Mouse (Mus musculus): Measurements from ENCODE around the gene Slc17a5.

The Slc17a5 gene

DNA sequence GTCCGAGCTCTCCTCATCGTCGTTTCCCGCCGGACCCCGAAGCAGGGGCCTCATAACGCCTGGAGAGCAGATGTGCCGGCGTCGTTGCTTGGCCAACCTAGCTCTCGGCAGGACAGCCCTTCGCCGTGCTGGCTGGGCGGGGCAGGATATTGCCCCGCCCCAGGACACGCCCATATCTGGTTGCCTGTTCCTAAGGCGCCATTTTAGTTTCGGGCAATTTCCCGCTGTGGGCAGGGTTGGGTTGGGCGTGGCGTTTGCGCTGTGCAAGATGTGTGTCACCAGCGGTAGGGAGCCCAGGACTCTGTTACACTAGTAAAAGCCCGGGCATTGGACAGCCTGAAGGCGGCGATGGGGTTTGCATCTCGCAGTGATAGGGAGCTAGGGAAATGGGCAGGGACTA is at the start of gene Slc17a5:
Gene Slc17a5, minus strand, starts transcription at position 128 of the 400 bp plus-strand sequence.
- DNase-seq (ENCODE audit: low read depth, low spot score): peak; percentile 98

DNA sequence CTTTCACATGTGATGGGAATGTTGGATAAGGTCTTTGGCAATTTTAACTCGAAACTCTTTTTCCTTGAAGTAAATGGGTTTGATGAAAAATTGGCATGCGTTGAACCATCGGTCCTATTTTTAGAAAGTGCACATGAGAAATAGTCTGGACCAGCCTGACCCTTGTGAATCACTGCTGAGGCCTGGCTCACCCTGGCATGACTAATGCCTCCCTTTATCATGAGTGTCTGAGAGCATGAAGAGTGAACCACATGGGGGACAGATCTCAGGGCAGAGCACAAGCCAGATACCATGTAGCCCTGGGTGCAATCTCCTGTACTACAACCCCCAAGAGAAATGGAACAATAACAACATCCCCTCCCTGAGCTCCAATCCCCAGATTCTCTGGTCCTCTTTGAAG is 46.1 kb upstream of the Slc17a5 start:
- no peak for DNase-seq (ENCODE audit: low read depth, low spot score)

DNA sequence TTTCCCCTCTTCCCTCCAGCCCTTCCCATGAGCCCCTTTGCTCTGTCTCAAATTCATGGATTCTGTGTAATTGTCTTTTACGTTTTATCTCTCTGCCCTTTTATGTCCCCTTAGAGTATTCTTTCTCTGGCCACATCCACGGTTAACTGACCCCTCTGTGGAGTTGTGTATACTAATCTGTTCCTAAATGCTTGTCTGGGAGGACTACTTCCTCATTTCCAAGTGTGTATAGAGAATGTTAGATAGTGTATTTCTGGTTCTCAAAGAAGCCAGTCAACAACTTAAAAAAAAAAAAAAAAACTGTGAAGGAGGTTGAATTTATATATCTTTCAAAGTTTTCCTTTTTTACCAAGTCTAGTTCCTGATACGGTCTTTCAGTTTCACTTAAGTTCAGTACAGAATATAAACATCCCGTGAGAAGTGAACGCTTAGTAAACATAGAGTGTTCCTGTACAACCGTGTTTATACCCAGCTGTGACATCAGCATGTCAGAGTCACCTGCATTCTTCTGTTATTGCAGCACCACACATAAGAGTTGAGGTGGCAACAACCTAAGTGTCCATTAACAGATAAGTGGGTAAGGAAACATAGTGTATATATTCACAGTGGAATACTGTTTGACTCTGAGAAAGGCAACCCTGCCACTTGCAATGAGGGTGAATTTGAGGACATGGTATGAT is 44.1 kb upstream of the Slc17a5 start:
- no peak for DNase-seq (ENCODE audit: low read depth, low spot score)

DNA sequence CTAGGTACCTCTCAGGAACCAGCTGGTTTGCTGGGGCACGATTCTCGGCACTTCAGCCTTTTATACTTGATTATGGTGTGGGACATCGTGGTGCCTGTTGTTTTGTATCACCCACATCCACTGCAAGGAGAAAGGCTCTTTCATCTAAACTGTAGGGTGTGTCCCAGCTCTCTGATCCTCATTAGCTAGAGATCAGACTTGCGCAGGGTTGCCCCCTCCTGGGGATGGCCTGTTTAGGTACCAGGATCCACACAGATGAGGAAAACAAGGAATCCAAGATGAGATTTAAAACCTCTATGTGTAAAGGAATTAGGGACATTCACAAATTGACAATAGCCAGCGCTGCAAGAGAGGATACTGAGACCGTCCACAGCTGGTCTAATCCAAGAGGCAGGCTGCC is 42.1 kb upstream of the Slc17a5 start:
- no peak for DNase-seq (ENCODE audit: low read depth, low spot score)

DNA sequence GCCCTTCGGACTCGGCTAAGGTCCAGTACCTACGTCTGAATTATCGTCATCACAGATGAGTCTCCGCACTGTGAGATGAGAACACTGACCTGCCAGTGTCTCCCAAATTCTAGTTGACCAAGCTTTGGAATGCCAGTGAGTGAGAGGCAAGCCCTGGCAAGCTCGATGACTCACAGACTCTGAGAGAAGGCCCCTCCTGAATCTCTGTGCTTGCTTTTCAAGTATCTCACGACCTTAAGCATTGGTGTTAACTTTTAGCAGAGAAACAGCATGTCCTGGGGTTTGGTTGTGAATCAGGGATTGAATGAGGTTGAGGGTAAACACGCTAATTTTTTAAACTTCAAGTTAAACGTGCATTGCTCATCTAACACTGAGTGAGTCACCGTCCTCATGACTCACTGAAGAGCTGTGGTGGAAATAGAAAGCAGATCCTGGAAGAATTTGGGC is 35.5 kb upstream of the Slc17a5 start:
- no peak for DNase-seq (ENCODE audit: low read depth, low spot score)

DNA sequence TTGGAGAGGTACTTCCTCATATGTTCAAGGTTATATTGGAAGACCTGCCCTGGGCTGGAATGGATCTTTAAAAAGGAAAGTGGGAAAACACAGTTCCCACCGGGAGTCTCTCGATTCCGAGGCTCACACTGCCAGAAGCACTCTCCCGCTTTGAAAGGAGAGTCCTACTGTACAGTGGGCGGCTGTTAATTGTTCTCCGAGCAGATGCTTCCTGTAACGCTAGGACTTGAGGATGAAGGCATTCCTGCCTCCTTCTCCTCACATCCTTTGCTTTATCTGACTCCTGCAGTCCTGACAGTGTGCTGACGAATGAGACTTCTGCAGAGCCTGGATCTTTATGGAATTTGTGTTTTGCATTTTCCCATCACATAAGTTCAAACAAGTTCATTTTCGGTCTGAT is 31.4 kb upstream of the Slc17a5 start:
- DNase-seq (ENCODE audit: low read depth, low spot score): no peak

DNA sequence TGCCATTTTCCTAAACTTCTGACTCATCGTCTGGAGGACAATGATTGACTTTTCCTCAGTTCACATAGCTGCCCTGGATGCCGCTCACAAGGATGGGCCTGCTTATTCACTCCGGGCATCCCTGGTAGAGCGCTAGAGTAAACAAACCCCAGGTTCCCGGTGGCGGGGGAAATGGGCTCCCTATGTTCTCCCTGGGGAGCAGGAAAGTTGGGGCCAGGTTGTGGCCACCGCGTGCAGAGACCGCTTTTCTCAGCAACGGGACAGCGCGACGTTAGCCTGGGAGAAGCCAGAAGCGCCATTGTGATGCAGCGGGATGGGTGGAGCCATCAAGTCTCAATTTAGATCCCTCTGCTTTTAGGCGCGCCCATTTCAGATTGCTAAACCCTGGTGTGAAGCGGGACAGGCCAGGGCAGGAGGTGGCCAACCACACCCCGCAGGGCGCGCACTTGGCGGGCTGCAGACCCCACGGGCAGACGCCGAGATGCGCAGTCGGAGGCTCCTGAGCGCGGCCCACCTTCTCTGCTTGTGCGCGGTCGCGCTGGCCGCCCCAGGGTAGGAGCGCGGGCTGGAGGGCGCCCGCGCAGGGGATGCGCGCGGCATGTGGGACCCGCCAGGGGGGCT is 27.7 kb upstream of the Slc17a5 start, which contains the start of gene Cd109:
Gene Cd109, plus strand, starts transcription at position 146 of the 621 bp plus-strand sequence.
- peak; percentile 58 for DNase-seq (ENCODE audit: low read depth, low spot score)

DNA sequence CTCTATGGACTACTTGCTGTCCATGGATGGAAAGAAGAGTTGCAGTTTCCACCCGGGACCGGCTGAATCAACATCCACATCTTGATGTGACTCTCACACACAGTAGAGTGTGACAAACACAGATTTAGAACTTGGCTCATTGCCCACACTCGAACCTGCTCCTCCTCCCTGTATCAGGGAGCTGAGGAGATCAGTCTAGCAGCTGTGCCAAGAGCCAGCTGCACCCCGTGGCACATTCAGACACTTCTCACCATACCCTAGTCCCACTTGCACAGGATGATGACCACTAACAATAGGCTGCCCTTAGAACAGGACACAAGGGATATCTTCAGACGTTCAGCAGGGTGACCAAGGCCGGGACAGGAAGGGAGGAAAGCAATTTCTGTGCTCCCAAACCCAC is 26.4 kb upstream of the Slc17a5 start:
- DNase-seq (ENCODE audit: low read depth, low spot score): no peak

DNA sequence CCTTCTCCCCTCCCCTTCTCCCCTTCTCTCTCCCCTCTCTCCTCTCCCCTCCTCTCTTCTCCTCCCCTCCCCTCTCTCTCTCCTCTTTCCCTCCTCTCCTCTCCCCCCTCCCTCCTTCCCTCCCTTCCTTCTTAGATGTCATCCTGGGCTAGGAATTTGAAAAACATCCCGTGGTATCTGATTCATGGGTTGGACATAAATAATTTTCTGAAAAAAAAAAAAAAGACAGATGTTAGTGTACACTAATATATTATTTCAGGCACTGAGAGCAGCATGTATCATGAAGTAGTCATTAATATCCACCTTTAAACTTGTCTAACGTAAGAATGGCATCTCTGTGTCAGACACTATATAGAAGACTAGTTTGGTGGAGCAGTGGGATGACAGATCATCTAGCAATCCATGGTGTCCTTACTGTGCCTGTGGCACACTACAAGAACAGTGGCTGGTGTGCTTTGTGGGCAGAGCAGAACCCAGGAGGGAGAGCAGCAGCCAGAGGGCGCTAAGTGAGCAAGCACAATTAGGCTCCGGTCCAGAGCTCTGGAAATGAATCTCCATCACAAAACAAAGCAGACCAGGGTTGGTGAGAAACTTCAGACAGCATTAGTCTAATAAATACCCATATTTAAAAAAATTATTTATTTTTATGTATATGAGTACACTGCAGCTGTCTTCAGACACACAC is 13.3 kb upstream of the Slc17a5 start:
- no peak for DNase-seq (ENCODE audit: low read depth, low spot score)

DNA sequence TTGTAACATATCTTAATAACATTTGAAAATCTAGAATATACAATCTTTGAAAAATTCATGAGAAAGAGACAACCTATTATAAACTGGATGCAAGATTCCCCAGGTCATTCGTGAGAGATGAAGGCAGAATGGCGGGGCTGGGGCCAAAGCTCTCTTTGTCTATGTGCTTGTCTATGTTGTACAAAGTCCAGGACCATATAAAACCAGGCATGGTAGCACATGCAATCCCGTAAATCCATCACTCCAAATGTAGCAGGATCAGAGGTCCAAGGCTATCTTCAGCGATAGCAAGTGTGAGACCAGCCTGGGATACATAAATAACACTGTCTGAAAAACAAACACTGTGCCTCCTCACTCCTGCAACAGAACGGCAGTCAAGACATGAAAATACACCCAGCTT is 12.1 kb upstream of the Slc17a5 start:
- no peak for DNase-seq (ENCODE audit: low read depth, low spot score)

DNA sequence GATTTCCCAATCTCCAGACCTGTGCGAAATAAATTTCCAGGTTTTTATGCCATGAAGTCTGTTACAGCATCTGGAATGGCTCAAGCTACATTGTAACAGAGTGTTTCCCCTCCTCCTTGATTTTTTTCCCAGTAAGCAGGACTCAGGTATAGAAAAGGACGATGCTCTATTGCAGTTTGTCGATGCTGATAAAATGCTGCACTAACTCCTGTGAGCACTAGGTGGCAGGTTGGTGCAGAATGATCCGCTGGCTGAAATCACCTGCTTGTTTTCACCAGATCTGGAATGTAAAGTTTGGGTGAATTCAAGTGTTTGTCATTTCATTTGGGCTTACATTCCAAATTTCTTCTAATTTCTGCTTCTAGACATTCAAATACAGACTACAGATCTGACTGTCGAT is 9.0 kb upstream of the Slc17a5 start:
- peak; percentile 52 for DNase-seq (ENCODE audit: low read depth, low spot score)

DNA sequence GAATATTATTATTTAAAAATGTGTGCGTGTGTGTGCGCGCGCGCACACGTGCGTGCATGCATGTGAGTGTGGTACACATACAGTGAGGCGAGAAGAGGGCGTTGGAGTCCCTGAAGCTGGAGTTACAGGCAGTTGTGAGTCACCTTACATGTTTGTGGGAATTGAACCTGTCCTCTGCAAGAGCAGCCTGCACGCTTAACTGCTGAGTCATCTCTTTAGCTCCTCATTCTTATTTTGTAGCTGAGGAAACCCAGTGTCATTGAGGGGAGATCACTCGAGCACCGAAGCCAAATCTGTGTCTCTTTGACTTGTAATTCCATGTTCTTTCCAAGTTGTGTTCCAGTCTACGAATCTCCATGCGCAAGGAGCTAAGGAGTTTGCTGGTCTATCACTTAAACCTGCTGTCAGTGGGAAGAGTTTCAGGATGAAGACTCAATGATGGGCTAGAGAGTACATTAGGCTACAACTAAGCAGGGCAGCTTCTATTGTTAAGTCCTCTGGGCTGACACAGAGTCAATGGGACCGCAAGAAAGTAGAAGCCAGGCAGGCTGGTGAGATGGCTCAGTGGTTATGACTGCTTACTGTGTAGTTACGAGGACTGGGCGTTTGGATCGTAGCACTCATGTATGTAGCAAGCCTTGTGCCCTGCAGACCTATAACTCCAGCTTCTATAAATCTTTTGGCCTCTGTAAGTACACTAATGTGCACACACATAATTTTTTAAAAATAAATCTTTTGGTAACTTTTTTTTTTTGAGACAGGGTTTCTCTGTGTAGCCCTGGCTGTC is 8.1 kb upstream of the Slc17a5 start:
- DNase-seq (ENCODE audit: low read depth, low spot score): no peak

DNA sequence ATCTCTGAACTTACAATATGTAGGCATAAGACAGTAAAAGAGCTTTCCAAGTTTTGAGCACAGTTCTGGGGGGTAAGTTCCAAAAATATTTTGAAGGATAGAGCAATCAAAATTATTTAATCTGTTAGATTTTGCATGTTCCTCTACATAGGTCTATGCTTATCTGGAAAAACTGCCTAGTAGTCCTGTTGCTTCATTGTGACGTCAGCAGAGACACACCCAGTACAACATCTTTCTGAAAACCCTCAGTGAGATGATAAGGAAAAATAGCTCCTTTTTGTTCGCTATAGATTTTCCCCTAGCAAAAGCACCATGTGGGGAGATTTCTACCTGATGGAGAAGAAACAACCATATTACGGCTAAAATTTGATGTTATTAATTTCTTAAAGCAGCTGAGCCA is 7.4 kb upstream of the Slc17a5 start:
- DNase-seq (ENCODE audit: low read depth, low spot score): no peak

DNA sequence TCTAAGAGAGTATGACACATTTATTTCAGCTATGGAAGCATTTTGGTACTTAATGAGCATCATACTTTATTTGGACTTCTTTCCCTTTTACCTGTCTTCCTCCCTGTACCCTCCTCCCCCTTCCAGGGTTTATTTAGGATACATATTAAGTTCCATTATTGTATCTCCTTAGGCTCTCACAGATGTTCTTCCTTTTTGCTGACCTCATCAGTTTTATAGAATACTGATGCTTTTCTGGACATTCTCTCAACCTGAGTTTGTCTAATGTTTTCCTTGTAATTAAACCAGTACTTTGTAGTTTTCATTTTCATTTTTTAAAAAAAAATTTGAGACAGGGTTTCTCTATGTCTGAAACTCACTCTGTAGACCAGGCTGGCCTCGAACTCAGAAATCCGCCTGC is 2.6 kb upstream of the Slc17a5 start:
- no peak for DNase-seq (ENCODE audit: low read depth, low spot score)

DNA sequence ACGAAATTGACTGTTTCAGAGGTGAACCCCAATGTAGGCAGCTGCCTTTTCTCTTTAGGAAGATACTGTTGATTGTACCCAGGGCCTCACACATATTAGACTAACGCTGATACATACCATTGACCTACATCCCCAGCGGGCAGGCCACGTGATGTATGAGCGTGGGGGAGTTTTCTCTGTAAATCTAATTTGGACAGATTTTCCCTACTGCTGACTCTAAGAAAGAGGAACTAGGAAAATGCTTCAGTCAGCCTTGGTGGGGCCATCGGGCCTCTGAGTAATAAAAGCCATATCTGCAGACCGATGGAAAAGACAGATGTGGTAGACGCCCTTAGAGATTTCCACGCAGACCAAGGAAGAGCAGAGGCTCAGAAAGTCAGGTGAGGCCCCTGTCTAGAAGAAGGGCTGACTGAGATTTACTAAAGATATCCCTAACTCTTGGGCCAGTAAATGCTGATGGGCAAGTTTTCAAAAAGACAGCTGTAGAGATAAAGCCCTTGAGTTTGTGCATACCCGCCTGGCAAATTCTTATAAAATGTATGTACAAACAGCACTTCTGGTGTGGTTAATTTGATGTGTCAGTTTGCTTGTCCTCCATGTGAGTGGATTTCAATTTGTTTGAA is 681 bp upstream of the Slc17a5 start:
- peak; percentile 31 for DNase-seq (ENCODE audit: low read depth, low spot score)

DNA sequence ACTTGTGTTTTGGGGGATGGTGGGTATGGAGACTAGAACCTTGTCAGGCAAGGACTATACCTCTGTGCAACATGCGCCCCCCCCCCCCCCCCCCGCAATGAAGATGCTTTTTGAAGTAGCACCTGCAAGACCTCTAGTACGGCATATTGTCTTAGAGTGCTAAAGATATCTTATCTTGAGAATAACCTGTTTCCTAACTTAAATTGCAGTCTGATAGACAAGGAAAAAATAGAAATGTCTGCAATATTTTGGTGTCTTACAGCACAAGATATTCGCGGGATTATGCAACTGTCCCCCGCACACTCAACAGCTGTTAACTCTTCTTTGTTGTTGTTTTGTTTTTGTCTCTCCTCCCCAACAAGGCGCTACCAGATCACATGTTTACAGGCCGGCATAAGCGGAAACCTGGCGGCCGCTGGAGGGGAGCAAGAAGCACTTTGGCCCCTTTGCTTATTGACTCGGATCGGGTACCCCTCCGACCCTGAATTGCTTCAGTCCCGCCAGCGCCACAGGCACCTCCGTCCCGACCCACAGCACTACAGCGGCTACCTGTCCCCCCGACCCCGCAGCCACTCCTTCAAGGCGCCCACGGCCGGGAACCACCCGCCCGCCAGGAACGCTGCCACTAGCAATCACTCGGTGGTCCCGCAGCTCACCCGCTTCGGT is 490 bp downstream of the Slc17a5 start:
- peak; percentile 34 for DNase-seq (ENCODE audit: low read depth, low spot score)

DNA sequence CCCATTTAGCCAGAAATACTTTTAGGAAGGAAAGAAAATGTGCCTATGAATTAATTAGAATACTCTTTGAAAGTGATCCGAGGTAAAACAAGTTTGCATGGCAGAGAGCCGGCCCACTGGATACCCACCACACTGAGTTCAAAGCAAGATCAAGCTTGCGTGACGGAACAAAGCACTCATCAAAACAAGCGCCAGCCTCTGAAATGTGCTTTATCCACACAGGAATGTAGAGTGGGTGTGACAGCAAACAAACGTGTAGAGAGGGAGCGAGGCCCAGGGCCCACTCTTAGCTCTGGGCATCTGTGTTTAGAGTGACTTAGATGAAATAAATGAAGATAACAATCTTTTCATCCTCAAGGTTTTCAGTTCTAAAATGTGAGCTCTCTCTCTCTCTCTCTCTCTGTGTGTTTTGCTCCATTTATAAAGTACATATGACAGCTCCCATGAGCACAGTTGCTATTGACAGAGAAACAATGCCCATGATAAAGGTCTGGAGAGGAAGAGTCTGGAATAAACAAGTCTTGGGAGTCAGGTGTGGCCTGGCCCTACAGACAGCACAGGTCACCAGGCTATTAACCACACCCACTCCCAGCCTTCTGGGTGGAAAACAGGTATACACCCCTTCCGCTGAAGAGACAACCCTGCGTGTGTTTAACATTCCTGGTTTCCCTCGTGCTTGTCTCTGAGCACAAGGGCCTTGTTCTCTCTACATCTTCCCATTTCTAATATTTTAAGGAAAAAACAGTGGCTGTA is 8.0 kb downstream of the Slc17a5 start:
- no peak for DNase-seq (ENCODE audit: low read depth, low spot score)

DNA sequence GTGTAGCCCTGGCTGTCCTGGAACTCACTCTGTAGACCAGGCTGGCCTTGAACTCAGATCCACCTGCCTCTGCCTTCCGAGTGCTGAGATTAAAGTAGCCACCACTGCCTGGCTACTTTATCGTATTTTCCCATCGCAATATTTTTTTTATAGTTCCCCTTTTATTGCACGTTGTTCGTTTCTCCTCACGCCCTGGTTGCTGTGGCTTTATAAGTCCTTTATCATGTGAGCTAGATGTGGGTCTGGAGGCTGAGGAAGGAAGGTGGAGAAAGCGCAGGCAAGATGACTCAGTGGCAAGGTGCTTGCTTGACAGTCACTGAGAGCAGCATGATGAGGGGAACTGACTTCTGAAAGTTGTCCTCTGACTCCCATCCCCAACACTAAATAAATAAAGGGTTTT is 9.0 kb downstream of the Slc17a5 start:
- no peak for DNase-seq (ENCODE audit: low read depth, low spot score)

DNA sequence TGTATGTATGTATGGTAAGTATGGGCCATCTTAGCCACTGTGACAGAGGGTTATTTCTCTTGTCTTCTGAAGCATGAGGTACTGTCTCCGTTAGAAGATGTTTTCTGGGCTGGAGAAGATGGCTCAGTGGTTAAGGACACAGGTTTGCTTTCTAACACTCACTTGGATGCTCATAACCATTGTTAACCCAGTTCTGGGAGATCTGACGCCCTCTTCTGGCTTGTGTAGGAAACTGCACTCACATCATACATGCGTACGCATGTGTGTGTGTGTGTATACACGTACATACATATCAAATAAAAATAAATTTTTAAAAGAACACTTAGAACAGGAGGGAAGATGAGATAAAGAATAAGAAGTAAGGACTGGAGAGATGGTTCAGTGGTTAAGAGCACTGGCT is 11.4 kb downstream of the Slc17a5 start:
- no peak for DNase-seq (ENCODE audit: low read depth, low spot score)

DNA sequence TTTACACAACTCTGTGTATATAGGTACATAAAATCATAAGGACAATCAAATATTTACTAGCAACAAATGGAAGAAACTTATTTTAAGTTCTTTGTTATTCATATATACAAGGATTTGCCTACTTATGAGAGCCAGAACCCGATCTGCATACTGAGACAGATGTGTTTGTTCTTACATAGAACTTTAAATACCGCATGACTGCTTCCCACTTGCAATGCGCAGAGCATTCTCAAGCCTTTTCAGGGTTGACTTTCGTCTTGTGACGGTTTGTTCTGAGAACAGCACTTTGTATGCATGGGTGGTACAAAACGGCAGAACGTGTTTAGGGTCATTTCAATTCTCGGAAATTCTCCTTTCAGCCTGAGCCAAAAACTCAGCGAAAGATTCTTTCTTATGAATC is 17.9 kb downstream of the Slc17a5 start:
- DNase-seq (ENCODE audit: low read depth, low spot score): no peak
